13 mouse cellular contexts compared by ENCODE assay signal in genomic region chr1:70851633-70852390, GRCm38 (mm10).
DNase-seq lines count a peak whose midpoint lies in the region; ATAC-seq and TF ChIP-seq lines count a peak whose summit lies in the region.
"Had no signal": no experiment of that assay in that cellular context is flagged by ENCODE, and none has a peak within 500 bp of the region (broad histone marks: within the 10 kb centered on the region; RNA-seq: fewer than 3 reads in every experiment).

No protein-coding gene starts in this region.

- TF ChIP-seq CTCF in midbrain, postnatal 0 days (IDR thresholded peaks at IDR 0.05) = peak; percentile 19; the same call in 1 of the 2 replicates

- H3K4me1 ChIP-seq in hindbrain, embryonic 15.5 days (replicated peaks) = peaks cover 15% of the 10 kb centered on the region
- no peaks in the 10 kb centered on the region for H3K4me1 ChIP-seq in hindbrain, embryonic 12.5 days
- no peaks in the 10 kb centered on the region for H3K4me1 ChIP-seq in midbrain, postnatal 0 days (ENCODE audit: insufficient read depth, low read length)
- H3K4me1 ChIP-seq: embryonic facial prominence, embryonic 13.5 days; lung, embryonic 15.5 days had no signal

- no peak overlapping the region for H3K9ac ChIP-seq in hindbrain, embryonic 15.5 days
- no peak overlapping the region for H3K9ac ChIP-seq in hindbrain, embryonic 12.5 days
- no peak overlapping the region for H3K9ac ChIP-seq in midbrain, postnatal 0 days (replicated peaks; ENCODE audit: low read length, poor library complexity, severe bottlenecking)
- H3K9ac ChIP-seq: embryonic facial prominence, embryonic 13.5 days; lung, embryonic 15.5 days had no signal

- H3K9me3 ChIP-seq in hindbrain, embryonic 15.5 days = no peaks in the 10 kb centered on the region
- H3K9me3 ChIP-seq in hindbrain, embryonic 12.5 days (replicated peaks) = no peaks in the 10 kb centered on the region
- no peaks in the 10 kb centered on the region for H3K9me3 ChIP-seq in midbrain, postnatal 0 days (ENCODE audit: low read length)
- H3K9me3 ChIP-seq: embryonic facial prominence, embryonic 13.5 days; lung, embryonic 15.5 days had no signal

- 0 out of 2 replicates have a peak overlapping the region, but pooled peaks have one; percentile 15 for H3K27ac ChIP-seq in hindbrain, embryonic 15.5 days (replicated peaks)
- no peak overlapping the region for H3K27ac ChIP-seq in hindbrain, embryonic 12.5 days
- no peak overlapping the region for H3K27ac ChIP-seq in midbrain, postnatal 0 days (ENCODE audit: low read depth, low read length)
- H3K27ac ChIP-seq: embryonic facial prominence, embryonic 13.5 days; lung, embryonic 15.5 days had no signal

- peak; percentile 66 for ATAC-seq in hindbrain, embryonic 15.5 days (ENCODE audit: low FRiP score, low read depth)
- ATAC-seq in hindbrain, embryonic 12.5 days (ENCODE audit: low FRiP score) = no peak
- no peak for ATAC-seq in midbrain, postnatal 0 days (ENCODE audit: low FRiP score)
- no peak for ATAC-seq in CD4-positive, CD25-positive, alpha-beta regulatory T cell, adult 4 months

- 0 out of 2 replicates have a peak overlapping the region, but pooled peaks have one; percentile 6 for H3K4me2 ChIP-seq in hindbrain, embryonic 15.5 days
- H3K4me2 ChIP-seq in hindbrain, embryonic 12.5 days (replicated peaks) = no peak overlapping the region
- no peak overlapping the region for H3K4me2 ChIP-seq in midbrain, postnatal 0 days (ENCODE audit: low read depth, low read length, poor library complexity, severe bottlenecking)
- H3K4me2 ChIP-seq: embryonic facial prominence, embryonic 13.5 days; lung, embryonic 15.5 days had no signal

- H3K36me3 ChIP-seq in hindbrain, embryonic 15.5 days = no peaks in the 10 kb centered on the region
- H3K36me3 ChIP-seq in hindbrain, embryonic 12.5 days = no peaks in the 10 kb centered on the region
- H3K36me3 ChIP-seq in midbrain, postnatal 0 days (ENCODE audit: insufficient read depth, low read length) = no peaks in the 10 kb centered on the region
- H3K36me3 ChIP-seq: embryonic facial prominence, embryonic 13.5 days; lung, embryonic 15.5 days had no signal

- WGBS in hindbrain, embryonic 15.5 days = 40% methylated on average over 12 of the region's 12 CpGs
- 61% methylated on average over 12 of the region's 12 CpGs for WGBS in hindbrain, embryonic 12.5 days
- 51% methylated on average over 12 of the region's 12 CpGs for WGBS in midbrain, postnatal 0 days

- peak; percentile 19 to 33 for DNase-seq in cerebellum, postnatal 25 days
- peak; percentile 27 for DNase-seq in layer of hippocampus, adult 11-12 months (ENCODE audit: low spot score)
- DNase-seq in midbrain, postnatal 0 days (ENCODE audit: low spot score) = peak; percentile 38
- DNase-seq in urinary bladder, adult 2 months (ENCODE audit: low spot score) = no peak
- DNase-seq: gastrocnemius, postnatal 25 days; heart, postnatal 10 days; kidney, adult 2 months; thymus, adult 18-20 months had no signal

- no peak overlapping the region for H3K4me3 ChIP-seq in hindbrain, embryonic 15.5 days
- H3K4me3 ChIP-seq in hindbrain, embryonic 12.5 days = no peak overlapping the region
- no peak overlapping the region for H3K4me3 ChIP-seq in midbrain, postnatal 0 days (ENCODE audit: low read depth, low read length)
- H3K4me3 ChIP-seq: embryonic facial prominence, embryonic 13.5 days; lung, embryonic 15.5 days had no signal

- H3K27me3 ChIP-seq in hindbrain, embryonic 15.5 days = no peaks in the 10 kb centered on the region
- no peaks in the 10 kb centered on the region for H3K27me3 ChIP-seq in hindbrain, embryonic 12.5 days
- no peaks in the 10 kb centered on the region for H3K27me3 ChIP-seq in midbrain, postnatal 0 days (ENCODE audit: insufficient read depth, low read length)
- H3K27me3 ChIP-seq: embryonic facial prominence, embryonic 13.5 days; lung, embryonic 15.5 days had no signal
